Mouse (Mus musculus) lung, adult 2 months (tissue): Measurements from ENCODE around the gene Angptl2. TPM values are rescaled to one million over a fixed set of nuclear protein-coding genes. Genes with fewer than 3 reads are reported as not detected.

Experiments used
- DNase-seq: peaks from one replicate; pipeline ENCODE4 v3.0.0; 2022
- H3K4me1 ChIP-seq: fragments of 200-500 bp; 2 replicates; pipeline ENCODE4 v1.6.1; 2011; ENCODE audit warnings: low read length; ENCODE audit not compliant: control insufficient read depth, insufficient read depth
- H3K4me3 ChIP-seq: fragments of 200-500 bp; replicated peaks from 2 replicates; pipeline ENCODE3; 2011; ENCODE audit warnings: low read depth, mild to moderate bottlenecking, control low read depth, low read length; ENCODE audit errors: extremely low read depth
- CTCF ChIP-seq: fragments of 200-500 bp; IDR thresholded peaks from 2 replicates; pipeline ENCODE4 v1.5.1; 2011; ENCODE audit warnings: mild to moderate bottlenecking, low read length, control low read depth; ENCODE audit not compliant: insufficient read depth
- POLR2A ChIP-seq: fragments of 200-500 bp; IDR thresholded peaks from 2 replicates; pipeline ENCODE4 v1.6.1; 2011; ENCODE audit warnings: low read depth, mild to moderate bottlenecking, control low read depth, low read length, borderline replicate concordance; ENCODE audit errors: extremely low read depth
- WGBS: fragments of 180-500 bp; shearing (Covaris S2); methylation state at CpG from one replicate; pipeline ENCODE4 v1.1.7; 2018; 5-methylcytosine and 5-hydroxymethylcytosine counted together
- polyA plus RNA-seq: library from polyadenylated mRNA; depleted of rRNA; stranded (reverse); fragments of >200 nt; gene quantifications from 2 replicates; pipeline ENCODE4 v1.2.3, GENCODE M21; 2012

Gene Angptl2
- polyA plus RNA-seq, 1 experiment, result 98.5 TPM

GRCm38 (mm10) chr2:33245350-33245749 lies 29.5 kb downstream of the Angptl2 start:
- Histone ChIP-seq H3K4me1 (no peaks in the 10 kb centered on the region), H3K4me3 (no peak overlapping the region)
- DNase-seq, result no peak
- TF ChIP-seq CTCF (no peak), POLR2A (no peak)

GRCm38 (mm10) chr2:33246841-33247240 lies 31.0 kb downstream of the Angptl2 start:
- no peak for DNase-seq
- no peak overlapping the region for H3K4me3 ChIP-seq
- no peaks in the 10 kb centered on the region for H3K4me1 ChIP-seq
- 71% methylated on average over 5 of the region's 5 CpGs for WGBS
- no peak for TF ChIP-seq POLR2A

- Histone ChIP-seq H3K4me3 (no peak overlapping the region), H3K4me1 (no peaks in the 10 kb centered on the region)
- WGBS, result 80% methylated on average over 7 of the region's 7 CpGs
- TF ChIP-seq POLR2A (no peak), CTCF (no peak)
- DNase-seq, result no peak
Measured at GRCm38 (mm10) chr2:33248549-33248948, 32.7 kb downstream of the Angptl2 start.

GRCm38 (mm10) chr2:33249922-33250633 lies 34.2 kb downstream of the Angptl2 start:
- 50% methylated on average over 3 of the region's 3 CpGs for WGBS
- H3K4me3 ChIP-seq, result no peak overlapping the region
- no peak for TF ChIP-seq CTCF

GRCm38 (mm10) chr2:33252751-33253150 lies 36.9 kb downstream of the Angptl2 start:
- H3K4me1 ChIP-seq, result peaks cover 7% of the 10 kb centered on the region; the same call in 1 of the 2 replicates
- 92% methylated on average over 6 of the region's 6 CpGs for WGBS
- DNase-seq, result no peak
- H3K4me3 ChIP-seq, result no peak overlapping the region
- TF ChIP-seq POLR2A (no peak), CTCF (no peak)

More at GRCm38 (mm10) chr2:33249922-33250633, 34.2 kb downstream of the Angptl2 start:
- 0 out of 2 replicates have a peak, but pooled peaks cover 2% of the 10 kb centered on the region for H3K4me1 ChIP-seq
- DNase-seq, result no peak

GRCm38 (mm10) chr2:33253572-33254190 lies 37.8 kb downstream of the Angptl2 start:
- WGBS, result 60% methylated on average over 4 of the region's 4 CpGs
- no peak overlapping the region for H3K4me3 ChIP-seq
- no peak for TF ChIP-seq POLR2A
- TF ChIP-seq CTCF, result no peak
- peaks cover 7% of the 10 kb centered on the region; the same call in 1 of the 2 replicates for H3K4me1 ChIP-seq
- no peak for DNase-seq

GRCm38 (mm10) chr2:33254318-33254985 lies 38.6 kb downstream of the Angptl2 start:
- no peak for DNase-seq
- TF ChIP-seq POLR2A (no peak), CTCF (no peak)
- Histone ChIP-seq H3K4me1 (peaks cover 7% of the 10 kb centered on the region; the same call in 1 of the 2 replicates), H3K4me3 (no peak overlapping the region)
- 72% methylated on average over 9 of the region's 9 CpGs for WGBS

GRCm38 (mm10) chr2:33256769-33257537 lies 41.1 kb downstream of the Angptl2 start:
- H3K4me3 ChIP-seq, result no peak overlapping the region
- peaks cover 7% of the 10 kb centered on the region; the same call in 1 of the 2 replicates for H3K4me1 ChIP-seq
- no peak for DNase-seq
- WGBS, result 59% methylated on average over 3 of the region's 3 CpGs
- no peak for TF ChIP-seq CTCF
- TF ChIP-seq POLR2A, result no peak

GRCm38 (mm10) chr2:33260772-33261171 lies 44.9 kb downstream of the Angptl2 start:
- peaks cover 4% of the 10 kb centered on the region; the same call in 1 of the 2 replicates for H3K4me1 ChIP-seq
- H3K4me3 ChIP-seq, result no peak overlapping the region
- WGBS, result 89% methylated on average over 8 of the region's 8 CpGs
- TF ChIP-seq POLR2A (no peak), CTCF (no peak)
- DNase-seq, result no peak
